Mouse (Mus musculus): ENCODE data around the gene Icam4.

The Icam4 gene

GRCm38 (mm10) chr9:21029291-21030054, at the start of gene Icam4:
Icam4 (plus strand) TSS chr9:21029373.
- CTCF ChIA-PET = interaction anchor here (0.6 to 0.7 kb wide), 2 partner anchors 12 to 106 kb away, joined by 3 to 4 read pairs; no protein-coding TSS in a partner anchor

GRCm38 (mm10) chr9:20979769-20980168, 49.4 kb upstream of the Icam4 start:
- CTCF ChIA-PET = interaction anchor here (0.6 to 1.0 kb wide), 2 partner anchors 27 to 119 kb away, joined by 3 to 4 read pairs; no protein-coding TSS in a partner anchor

GRCm38 (mm10) chr9:20982171-20982570, 47.0 kb upstream of the Icam4 start:
- CTCF ChIA-PET = no interaction called here

GRCm38 (mm10) chr9:20983169-20983568, 46.0 kb upstream of the Icam4 start:
- CTCF ChIA-PET = no interaction called here

GRCm38 (mm10) chr9:20986952-20987686, 42.1 kb upstream of the Icam4 start:
- CTCF ChIA-PET = interaction anchor here (0.6 kb wide), 2 partner anchors 26 to 30 kb away, joined by 4 read pairs; no protein-coding TSS in a partner anchor

- CTCF ChIA-PET = no interaction called here
Observed at GRCm38 (mm10) chr9:20987953-20988352, 41.2 kb upstream of the Icam4 start.

GRCm38 (mm10) chr9:20990861-20991260, 38.3 kb upstream of the Icam4 start:
- CTCF ChIA-PET = no interaction called here

GRCm38 (mm10) chr9:20991587-20991986, 37.6 kb upstream of the Icam4 start:
- CTCF ChIA-PET = no interaction called here

GRCm38 (mm10) chr9:20993165-20993898, 35.8 kb upstream of the Icam4 start:
- CTCF ChIA-PET = no interaction called here

GRCm38 (mm10) chr9:20995069-20995468, 34.1 kb upstream of the Icam4 start:
- CTCF ChIA-PET = no interaction called here

- CTCF ChIA-PET = interaction anchor here (0.7 to 1.5 kb wide), 2 partner anchors 96 to 1512 kb away, joined by 4 to 5 read pairs; no protein-coding TSS in a partner anchor
Observed at GRCm38 (mm10) chr9:20997065-20997464, 32.1 kb upstream of the Icam4 start.

GRCm38 (mm10) chr9:20998337-20998736, 30.8 kb upstream of the Icam4 start:
- CTCF ChIA-PET = interaction anchor here (0.6 to 1.5 kb wide), 3 partner anchors 14 to 862 kb away, joined by 5 to 14 read pairs (median 7); no protein-coding TSS in a partner anchor

- CTCF ChIA-PET = interaction anchor here (0.7 to 0.9 kb wide), 2 partner anchors 48 to 85 kb away, joined by 3 to 4 read pairs; no protein-coding TSS in a partner anchor
Observed at GRCm38 (mm10) chr9:21000811-21001210, 28.4 kb upstream of the Icam4 start.

- CTCF ChIA-PET = interaction anchor here (0.7 to 0.9 kb wide), 2 partner anchors 49 to 86 kb away, joined by 3 to 4 read pairs; no protein-coding TSS in a partner anchor
Observed at GRCm38 (mm10) chr9:21001651-21002200, 27.4 kb upstream of the Icam4 start.

GRCm38 (mm10) chr9:21002270-21002626, 26.9 kb upstream of the Icam4 start:
- CTCF ChIA-PET = no interaction called here

- CTCF ChIA-PET = interaction anchor here (0.7 kb wide), 1 partner anchor 134 kb away, joined by 4 read pairs; no protein-coding TSS in a partner anchor
Observed at GRCm38 (mm10) chr9:21002627-21003551, 26.3 kb upstream of the Icam4 start, which contains the start of gene Mrpl4. Mrpl4 (plus strand) TSS chr9:21002738.

- CTCF ChIA-PET = no interaction called here
Observed at GRCm38 (mm10) chr9:21007313-21007952, 21.7 kb upstream of the Icam4 start.

GRCm38 (mm10) chr9:21008007-21008406, 21.2 kb upstream of the Icam4 start:
- CTCF ChIA-PET = no interaction called here

- CTCF ChIA-PET = interaction anchor here (0.6 kb wide), 1 partner anchor 14 kb away, joined by 10 read pairs; no protein-coding TSS in a partner anchor
Observed at GRCm38 (mm10) chr9:21010362-21010761, 18.8 kb upstream of the Icam4 start.
